Mouse (Mus musculus): ENCODE measurements at regions not wholly inside any gene's neighbourhood (a gene's known extent, or its start where the extent isn't known, plus 50 kb on each side); places are given as distances from the start of the nearest gene placed in this dataset.

- Histone ChIP-seq H3K4me3 (replicated peaks in 1 of 3; ENCODE audit: low read depth in 2 of 3, low read length in 2 of 3, poor library complexity in 1 of 3) (no peak overlapping the region), H3K79me2 (replicated peaks; ENCODE audit: control insufficient read depth, extremely low read depth, insufficient read depth, poor library complexity, severe bottlenecking) (no peaks in the 10 kb centered on the region), H3K27ac (ENCODE audit: insufficient read depth, low read depth) (no peak overlapping the region), H3K4me2 (ENCODE audit: insufficient read depth, low read depth, poor library complexity, severe bottlenecking) (no peak overlapping the region), H3K9me3 (replicated peaks; ENCODE audit: low read length) (no peaks in the 10 kb centered on the region), H3K4me1 (ENCODE audit: control insufficient read depth in 1 of 2, insufficient read depth in 2 of 2) (peaks cover 2 to 4% of the 10 kb centered on the region in 2 experiments; a peak in 1 of 4 replicates), H3K36me3 (replicated peaks in 1 of 2; ENCODE audit: control insufficient read depth in 1 of 2, insufficient read depth in 1 of 2, low read length in 1 of 2) (no peaks in the 10 kb centered on the region), H3K27me3 (replicated peaks) (no peaks in the 10 kb centered on the region), H3K9ac (ENCODE audit: insufficient read depth, low read depth) (no peak overlapping the region)
- no peak for TF ChIP-seq TBP (conservative IDR thresholded peaks at IDR 0.05; ENCODE audit: low read depth, low read length)
- no peak for TF ChIP-seq NELFE (IDR thresholded peaks at IDR 0.05; ENCODE audit: low read depth, low read length)
- no peak for TF ChIP-seq EP300 (IDR thresholded peaks at IDR 0.05; ENCODE audit: low read length)
- TF ChIP-seq E2F4 (IDR thresholded peaks at IDR 0.05; ENCODE audit: insufficient replicate concordance, low read depth, low read length) = no peak
- TF ChIP-seq USF1 (IDR thresholded peaks at IDR 0.05; ENCODE audit: low read depth, low read length) = no peak
- TF ChIP-seq CTCF (conservative IDR thresholded peaks at IDR 0.05 in 1 of 2, IDR thresholded peaks at IDR 0.05 in 1 of 2; ENCODE audit: low read depth in 2 of 2, low read length in 2 of 2) = no peak
- no peak for DNase-seq (ENCODE audit: extremely low read depth)
- in situ Hi-C loops (cut with MboI; ENCODE audit: low pct_ligation_motif_present, low pct_unique_long_range_greater_than_20kb, low sequenced_read_pairs) = no loop called here
- dilution Hi-C loops (cut with MboI; ENCODE audit: extremely low pct_ligation_motif_present, extremely low pct_unique_long_range_greater_than_20kb, low sequenced_read_pairs) = no loop called here
These were observed 56.5 kb downstream of the Phlda1 start for GRCm38 (mm10) chr10:111562628-111563027.

DNA sequence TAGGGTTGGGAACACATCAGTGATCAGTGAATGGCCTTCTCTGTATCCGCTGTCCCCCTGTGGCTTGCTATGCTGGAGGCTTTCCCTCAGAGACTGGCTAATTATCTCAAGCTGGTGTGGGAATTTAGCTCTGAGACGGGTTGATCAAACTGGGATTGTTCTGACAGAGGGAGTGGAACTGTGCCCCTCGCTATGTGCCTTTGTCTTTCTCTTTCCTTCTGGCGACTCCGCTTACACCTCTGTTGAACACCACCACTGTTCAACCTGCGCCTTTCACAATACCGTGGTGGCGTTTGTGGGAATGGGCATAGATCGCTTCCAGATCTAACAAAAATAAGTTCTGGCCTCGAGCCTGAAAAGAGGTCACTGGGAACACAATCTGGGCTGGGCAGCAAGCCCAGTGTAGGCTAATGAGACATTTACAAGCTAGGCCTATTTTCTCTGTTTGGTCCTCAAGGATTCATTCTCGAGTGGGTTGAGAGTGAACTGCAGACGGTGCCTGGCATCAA is 60.8 kb downstream of the Phlda1 start:
- dilution Hi-C loops (cut with MboI; ENCODE audit: extremely low pct_ligation_motif_present, extremely low pct_unique_long_range_greater_than_20kb, low sequenced_read_pairs) = no loop called here

DNA sequence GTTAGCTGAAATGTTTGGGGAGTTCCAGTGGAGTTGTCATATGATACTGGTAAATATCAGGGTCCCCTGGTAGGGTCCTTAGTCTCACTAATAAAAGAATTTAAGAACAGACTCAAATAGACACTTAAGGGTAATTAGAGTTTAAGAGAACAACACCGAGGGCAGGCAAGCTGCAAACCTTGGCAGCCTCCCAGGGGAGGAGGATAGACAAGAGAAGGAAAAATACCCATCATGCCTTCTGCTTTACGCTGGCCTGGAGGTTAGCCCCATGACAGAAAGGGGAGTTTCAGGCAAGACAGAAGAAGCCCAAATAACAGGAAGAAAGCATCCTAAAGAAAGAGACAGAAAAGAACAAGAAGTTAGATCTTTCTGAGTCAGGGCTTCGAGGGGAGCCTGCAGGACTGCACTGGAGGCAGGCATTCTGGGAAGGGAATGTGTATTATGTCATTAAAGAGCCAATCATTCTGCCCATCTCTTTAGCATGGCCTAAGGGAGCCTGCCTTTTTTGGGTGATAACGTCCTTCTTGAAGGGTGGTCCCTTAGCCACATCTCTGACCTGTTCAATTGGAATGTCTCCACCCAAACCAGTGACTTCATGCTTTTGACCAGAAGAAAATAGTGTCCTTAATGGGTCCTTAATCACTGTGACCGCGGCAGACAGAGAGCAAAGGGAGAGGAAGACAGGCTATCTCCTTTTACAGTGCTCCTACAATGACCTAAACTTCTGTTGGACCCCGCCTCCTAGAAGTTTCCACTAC is 64.6 kb downstream of the Phlda1 start:
- in situ Hi-C loops (cut with MboI; ENCODE audit: low pct_ligation_motif_present, low pct_unique_long_range_greater_than_20kb, low sequenced_read_pairs) = no loop called here
- no peak overlapping the region for H3K9ac ChIP-seq (ENCODE audit: insufficient read depth, low read depth)
- peaks cover 13 to 25% of the 10 kb centered on the region in 2 experiments for H3K4me1 ChIP-seq (ENCODE audit: control insufficient read depth in 1 of 2, insufficient read depth in 2 of 2)
- no peak overlapping the region for H3K4me3 ChIP-seq (replicated peaks in 1 of 3; ENCODE audit: low read depth in 2 of 3, low read length in 2 of 3, poor library complexity in 1 of 3)
- no peak for DNase-seq (ENCODE audit: extremely low read depth)
- no peak overlapping the region for H3K27ac ChIP-seq (ENCODE audit: insufficient read depth, low read depth)
- no peaks in the 10 kb centered on the region for H3K79me2 ChIP-seq (replicated peaks; ENCODE audit: control insufficient read depth, extremely low read depth, insufficient read depth, poor library complexity, severe bottlenecking)
- H3K36me3 ChIP-seq (replicated peaks in 1 of 2; ENCODE audit: control insufficient read depth in 1 of 2, insufficient read depth in 1 of 2, low read length in 1 of 2) = no peaks in the 10 kb centered on the region
- H3K9me3 ChIP-seq (replicated peaks; ENCODE audit: low read length) = no peaks in the 10 kb centered on the region
- no peaks in the 10 kb centered on the region for H3K27me3 ChIP-seq (replicated peaks)
- no peak overlapping the region for H3K4me2 ChIP-seq (ENCODE audit: insufficient read depth, low read depth, poor library complexity, severe bottlenecking)
- dilution Hi-C loops (cut with MboI; ENCODE audit: extremely low pct_ligation_motif_present, extremely low pct_unique_long_range_greater_than_20kb, low sequenced_read_pairs) = no loop called here
- TF ChIP-seq RAD21 (IDR thresholded peaks at IDR 0.05; ENCODE audit: low read depth, low read length) (no peak), GABPA (IDR thresholded peaks at IDR 0.05; ENCODE audit: insufficient replicate concordance, low read depth, low read length) (no peak), SIN3A (IDR thresholded peaks at IDR 0.05; ENCODE audit: low read length) (no peak), POLR2AphosphoS2 (IDR thresholded peaks at IDR 0.05; ENCODE audit: low read depth, low read length) (no peak), ETS1 (conservative IDR thresholded peaks at IDR 0.05; ENCODE audit: low read depth, low read length) (no peak), HCFC1 (IDR thresholded peaks at IDR 0.05; ENCODE audit: low read depth, low read length) (no peak), ZC3H11A (IDR thresholded peaks at IDR 0.05; ENCODE audit: low read depth, low read length) (no peak), TBP (conservative IDR thresholded peaks at IDR 0.05; ENCODE audit: low read depth, low read length) (no peak), NRF1 (IDR thresholded peaks at IDR 0.05; ENCODE audit: low read depth, low read length) (no peak), MXI1 (IDR thresholded peaks at IDR 0.05; ENCODE audit: low read depth, low read length) (no peak), E2F4 (IDR thresholded peaks at IDR 0.05; ENCODE audit: insufficient replicate concordance, low read depth, low read length) (no peak), TCF12 (IDR thresholded peaks at IDR 0.05; ENCODE audit: low read depth, low read length) (no peak), KAT2A (IDR thresholded peaks at IDR 0.05; ENCODE audit: insufficient replicate concordance, low read length) (no peak), JUND (conservative IDR thresholded peaks at IDR 0.05; ENCODE audit: low read depth, low read length) (no peak), USF1 (IDR thresholded peaks at IDR 0.05; ENCODE audit: low read depth, low read length) (no peak), CHD2 (IDR thresholded peaks at IDR 0.05; ENCODE audit: low read length) (no peak), JUN (IDR thresholded peaks at IDR 0.05; ENCODE audit: insufficient read depth, low read depth, low read length) (no peak)

More for the DNA sequence above, 60.8 kb downstream of the Phlda1 start:
- H3K27ac ChIP-seq (ENCODE audit: insufficient read depth, low read depth) = no peak overlapping the region
- no peaks in the 10 kb centered on the region for H3K79me2 ChIP-seq (replicated peaks; ENCODE audit: control insufficient read depth, extremely low read depth, insufficient read depth, poor library complexity, severe bottlenecking)
- H3K4me1 ChIP-seq (ENCODE audit: control insufficient read depth in 1 of 2, insufficient read depth in 2 of 2) = peaks cover 7% of the 10 kb centered on the region in 2 experiments; a peak in 3 of 4 replicates
- H3K36me3 ChIP-seq (replicated peaks in 1 of 2; ENCODE audit: control insufficient read depth in 1 of 2, insufficient read depth in 1 of 2, low read length in 1 of 2) = no peaks in the 10 kb centered on the region
- DNase-seq (ENCODE audit: extremely low read depth) = no peak
- no peak overlapping the region for H3K9ac ChIP-seq (ENCODE audit: insufficient read depth, low read depth)
- no peaks in the 10 kb centered on the region for H3K9me3 ChIP-seq (replicated peaks; ENCODE audit: low read length)
- in situ Hi-C loops (cut with MboI; ENCODE audit: low pct_ligation_motif_present, low pct_unique_long_range_greater_than_20kb, low sequenced_read_pairs) = no loop called here
- no peak overlapping the region for H3K4me3 ChIP-seq (replicated peaks in 1 of 3; ENCODE audit: low read depth in 2 of 3, low read length in 2 of 3, poor library complexity in 1 of 3)
- no peaks in the 10 kb centered on the region for H3K27me3 ChIP-seq (replicated peaks)
- TF ChIP-seq USF2 (conservative IDR thresholded peaks at IDR 0.05; ENCODE audit: low read depth, low read length) (no peak), NRF1 (IDR thresholded peaks at IDR 0.05; ENCODE audit: low read depth, low read length) (no peak), E2F4 (IDR thresholded peaks at IDR 0.05; ENCODE audit: insufficient replicate concordance, low read depth, low read length) (no peak), KAT2A (IDR thresholded peaks at IDR 0.05; ENCODE audit: insufficient replicate concordance, low read length) (no peak), MAZ (IDR thresholded peaks at IDR 0.05; ENCODE audit: low read depth, low read length) (no peak), ZKSCAN1 (IDR thresholded peaks at IDR 0.05; ENCODE audit: borderline replicate concordance, low read depth, low read length) (no peak), PAX5 (IDR thresholded peaks at IDR 0.05; ENCODE audit: low read length) (no peak), ETS1 (conservative IDR thresholded peaks at IDR 0.05; ENCODE audit: low read depth, low read length) (no peak), POLR2AphosphoS2 (IDR thresholded peaks at IDR 0.05; ENCODE audit: low read depth, low read length) (no peak), HCFC1 (IDR thresholded peaks at IDR 0.05; ENCODE audit: low read depth, low read length) (no peak), NELFE (IDR thresholded peaks at IDR 0.05; ENCODE audit: low read depth, low read length) (no peak)
- no peak overlapping the region for H3K4me2 ChIP-seq (ENCODE audit: insufficient read depth, low read depth, poor library complexity, severe bottlenecking)
